Mouse (Mus musculus) lung, embryonic 15.5 days (tissue): ENCODE data around the gene Glrx. TPM values are rescaled to one million over a fixed set of nuclear protein-coding genes. Genes with fewer than 3 reads are reported as not detected.

Experiments
- ATAC-seq: fragments of 200-750 bp; cut with Nextera tagmentation; 2 replicates; pipeline ENCODE4 v1.8.0; 2017; ENCODE audit warnings: moderate number of reproducible peaks, borderline replicate concordance; ENCODE audit not compliant: low FRiP score, low TSS enrichment; ENCODE audit errors: extremely low read depth
- H3K27ac ChIP-seq: fragments of 300-500 bp; sonication (generic); 2 replicates; pipeline ENCODE4 v1.5.1; 2015; ENCODE audit warnings: moderate library complexity, mild to moderate bottlenecking, inconsistent platforms
- H3K27me3 ChIP-seq: fragments of 300-500 bp; sonication (generic); 2 replicates; pipeline ENCODE4 v1.6.1; 2015; ENCODE audit warnings: inconsistent platforms
- H3K36me3 ChIP-seq: fragments of 300-500 bp; sonication (generic); 2 replicates; pipeline ENCODE4 v1.6.1; 2015; ENCODE audit warnings: inconsistent platforms
- H3K4me1 ChIP-seq: fragments of 300-500 bp; sonication (generic); 2 replicates; pipeline ENCODE4 v1.6.1; 2015; ENCODE audit warnings: inconsistent platforms
- H3K4me2 ChIP-seq: fragments of 300-500 bp; sonication (generic); 2 replicates; pipeline ENCODE4 v1.6.1; 2015; ENCODE audit warnings: inconsistent platforms, mild to moderate bottlenecking, moderate library complexity
- H3K4me3 ChIP-seq: fragments of 300-500 bp; sonication (generic); 2 replicates; pipeline ENCODE4 v1.5.1; 2015; ENCODE audit warnings: mild to moderate bottlenecking, inconsistent platforms
- H3K9ac ChIP-seq: fragments of 300-500 bp; sonication (generic); 2 replicates; pipeline ENCODE4 v1.6.1; 2015; ENCODE audit warnings: inconsistent platforms
- H3K9me3 ChIP-seq: fragments of 300-500 bp; sonication (generic); 2 replicates; pipeline ENCODE4 v1.6.1; 2016; ENCODE audit warnings: inconsistent platforms
- WGBS: fragments of 180-500 bp; shearing (Covaris S2); methylation state at CpG from one replicate; pipeline ENCODE4 v1.1.7; 2015; 5-methylcytosine and 5-hydroxymethylcytosine counted together
- polyA plus RNA-seq: library from polyadenylated mRNA; unstranded; fragments of >200 nt; fragmentation: Nextera tagmentation; extraction: Ambion mirVana; gene quantifications from 2 replicates; pipeline ENCODE4 v1.2.1, GENCODE M21; 2015

Gene Glrx
- polyA plus RNA-seq, 1 experiment from 2014 or later, result 49.9 TPM

DNA sequence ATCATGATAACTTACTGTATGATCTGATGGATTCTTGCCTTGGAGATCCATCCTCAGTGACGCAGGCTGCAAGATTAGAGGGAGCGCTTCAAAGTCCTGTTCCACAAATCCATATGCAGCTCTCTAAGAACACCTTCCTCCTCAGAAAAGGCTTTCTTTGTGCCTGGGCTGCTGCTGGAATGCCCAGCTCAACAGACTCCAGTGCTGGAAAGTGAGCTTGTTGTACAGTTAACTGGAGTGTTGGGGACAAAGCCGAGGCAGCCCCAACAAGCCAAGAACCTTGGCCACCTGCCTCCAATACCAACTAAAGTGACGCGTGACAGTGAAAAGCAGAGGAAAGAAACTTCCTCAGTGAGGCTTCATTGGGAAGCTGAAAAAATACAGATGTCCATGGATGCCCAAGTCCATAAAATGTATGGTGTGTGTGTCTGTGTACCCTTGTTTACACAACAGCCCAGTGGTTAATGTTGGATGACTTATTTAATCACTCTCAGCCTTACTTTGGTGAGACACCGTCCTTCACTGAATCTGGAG is 1.2 kb downstream of the Glrx start:
- H3K9ac ChIP-seq, result peak overlapping the region; percentile 47
- peaks cover 25% of the 10 kb centered on the region for H3K4me1 ChIP-seq
- 37% methylated on average over 6 of the region's 6 CpGs for WGBS
- no peaks in the 10 kb centered on the region for H3K9me3 ChIP-seq
- H3K27ac ChIP-seq, result peak overlapping the region; percentile 78
- H3K27me3 ChIP-seq, result no peaks in the 10 kb centered on the region
- H3K36me3 ChIP-seq, result no peaks in the 10 kb centered on the region
- no peak for ATAC-seq
- H3K4me3 ChIP-seq, result peak overlapping the region; percentile 58
- H3K4me2 ChIP-seq, result peak overlapping the region; percentile 73

- ATAC-seq, result no peak
- peaks cover 25% of the 10 kb centered on the region for H3K4me1 ChIP-seq
- H3K27ac ChIP-seq, result no peak overlapping the region
- no peaks in the 10 kb centered on the region for H3K27me3 ChIP-seq
- no peak overlapping the region for H3K4me3 ChIP-seq
- peak overlapping the region; percentile 73 for H3K4me2 ChIP-seq
- H3K9ac ChIP-seq, result no peak overlapping the region
- no peaks in the 10 kb centered on the region for H3K36me3 ChIP-seq
- WGBS, result 70% methylated on average over 3 of the region's 3 CpGs
- no peaks in the 10 kb centered on the region for H3K9me3 ChIP-seq
Observed at GRCm38 (mm10) chr13:75841950-75842349, 2.3 kb downstream of the Glrx start.

DNA sequence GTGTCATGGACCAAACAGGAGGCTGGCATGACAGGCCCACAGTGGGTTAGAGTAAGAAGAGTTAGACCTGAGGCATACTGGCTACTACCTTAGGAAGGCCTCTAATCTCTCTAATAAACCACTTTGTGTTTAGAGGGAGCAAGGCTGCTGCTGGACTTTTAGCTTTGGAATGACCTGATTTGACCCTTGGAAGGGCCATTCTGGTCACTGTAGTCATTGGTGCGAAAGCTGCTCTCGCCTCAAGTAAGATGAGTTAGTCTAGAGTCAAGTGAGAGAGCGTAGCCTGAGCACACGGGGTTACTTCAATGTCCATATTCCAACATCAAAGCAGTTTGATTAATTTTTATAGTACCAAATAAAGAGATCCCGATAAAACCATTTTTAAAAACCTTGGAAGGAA is 3.7 kb downstream of the Glrx start:
- WGBS, result 77% methylated on average over 5 of the region's 5 CpGs
- Histone ChIP-seq H3K4me3 (no peak overlapping the region), H3K9me3 (no peaks in the 10 kb centered on the region), H3K4me1 (peaks cover 25% of the 10 kb centered on the region), H3K9ac (no peak overlapping the region), H3K4me2 (no peak overlapping the region), H3K27ac (no peak overlapping the region), H3K27me3 (no peaks in the 10 kb centered on the region), H3K36me3 (no peaks in the 10 kb centered on the region; the same call in 1 of the 2 replicates)
- no peak for ATAC-seq

DNA sequence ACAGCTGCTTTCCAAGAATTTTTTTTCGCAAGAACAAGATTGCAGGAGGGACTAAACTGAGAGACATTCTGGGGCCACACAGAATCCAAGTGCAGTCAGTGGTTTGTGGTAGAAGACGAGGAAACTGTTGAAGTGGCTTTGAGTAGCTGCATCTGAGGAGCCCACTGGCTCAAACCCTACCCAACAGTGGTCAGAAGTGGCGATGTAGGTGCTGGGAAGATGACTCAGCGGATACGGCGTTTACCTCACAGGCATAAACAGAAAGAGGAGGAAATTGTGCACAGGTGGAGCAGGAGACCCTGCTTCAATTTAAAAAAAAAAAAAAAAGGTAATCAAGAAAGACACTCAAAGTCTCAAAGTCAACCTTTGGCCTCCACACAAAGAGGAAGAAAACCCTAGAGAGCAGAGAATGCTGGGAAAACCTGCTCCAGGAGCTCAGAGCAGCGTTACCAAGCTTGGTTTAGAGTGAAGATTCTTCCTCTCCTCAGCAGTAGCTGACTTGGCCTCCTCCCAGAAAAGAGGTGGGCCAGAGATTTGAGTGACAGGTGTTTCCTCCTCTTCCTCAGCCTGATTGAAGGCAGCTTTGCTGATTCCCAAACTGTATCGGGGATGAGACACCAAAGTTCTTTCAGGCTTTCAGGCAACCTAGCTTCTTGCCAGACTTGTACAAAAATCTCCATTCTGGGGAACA is 4.5 kb downstream of the Glrx start:
- Histone ChIP-seq H3K27ac (no peak overlapping the region), H3K4me2 (no peak overlapping the region), H3K36me3 (no peaks in the 10 kb centered on the region; the same call in 1 of the 2 replicates), H3K4me3 (no peak overlapping the region), H3K9me3 (no peaks in the 10 kb centered on the region), H3K27me3 (no peaks in the 10 kb centered on the region), H3K9ac (no peak overlapping the region), H3K4me1 (peaks cover 24% of the 10 kb centered on the region)
- no peak for ATAC-seq
- 73% methylated on average over 8 of the region's 8 CpGs for WGBS

- peaks cover 19% of the 10 kb centered on the region for H3K4me1 ChIP-seq
- no peak overlapping the region for H3K9ac ChIP-seq
- H3K4me2 ChIP-seq, result no peak overlapping the region
- no peak overlapping the region for H3K4me3 ChIP-seq
- no peaks in the 10 kb centered on the region for H3K27me3 ChIP-seq
- no peak for ATAC-seq
- H3K9me3 ChIP-seq, result no peaks in the 10 kb centered on the region
- peaks cover 1% of the 10 kb centered on the region; the same call in 1 of the 2 replicates for H3K36me3 ChIP-seq
- 89% methylated on average over 2 of the region's 2 CpGs for WGBS
- no peak overlapping the region for H3K27ac ChIP-seq
Observed at GRCm38 (mm10) chr13:75844833-75845518, 5.3 kb downstream of the Glrx start.

GRCm38 (mm10) chr13:75845519-75846166 is 6.0 kb downstream of the Glrx start:
- H3K4me2 ChIP-seq, result no peak overlapping the region
- peaks cover 15% of the 10 kb centered on the region for H3K4me1 ChIP-seq
- no peak overlapping the region for H3K27ac ChIP-seq
- H3K9ac ChIP-seq, result no peak overlapping the region
- H3K36me3 ChIP-seq, result peaks cover 2% of the 10 kb centered on the region; the same call in 1 of the 2 replicates
- H3K9me3 ChIP-seq, result no peaks in the 10 kb centered on the region
- 48% methylated on average over 4 of the region's 4 CpGs for WGBS
- no peaks in the 10 kb centered on the region for H3K27me3 ChIP-seq
- no peak overlapping the region for H3K4me3 ChIP-seq
- ATAC-seq, result no peak

DNA sequence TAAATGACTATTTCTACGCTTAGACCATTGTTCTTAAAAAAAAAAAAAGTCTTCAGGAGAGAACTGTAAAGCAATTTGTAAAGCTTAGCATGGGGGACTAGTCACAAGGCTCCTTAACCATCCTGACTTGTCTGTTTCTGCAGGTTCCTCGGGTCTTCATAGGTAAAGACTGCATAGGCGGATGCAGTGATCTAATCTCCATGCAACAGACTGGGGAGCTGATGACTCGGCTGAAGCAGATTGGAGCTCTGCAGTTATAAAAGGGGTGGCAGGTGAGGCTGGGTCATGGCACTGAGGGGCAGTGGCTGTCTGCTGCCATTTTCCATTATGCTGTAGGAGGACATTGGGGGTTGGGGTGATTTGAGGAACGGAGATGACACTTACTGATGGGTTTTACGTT is 7.4 kb downstream of the Glrx start:
- Histone ChIP-seq H3K4me3 (no peak overlapping the region), H3K27me3 (no peaks in the 10 kb centered on the region), H3K36me3 (peaks cover 2% of the 10 kb centered on the region; the same call in 1 of the 2 replicates), H3K9ac (no peak overlapping the region), H3K9me3 (no peaks in the 10 kb centered on the region), H3K4me2 (no peak overlapping the region), H3K4me1 (0 out of 2 replicates have a peak, but pooled peaks cover under 1% of the 10 kb centered on the region), H3K27ac (no peak overlapping the region)
- ATAC-seq, result no peak
- 74% methylated on average over 6 of the region's 6 CpGs for WGBS

GRCm38 (mm10) chr13:75852027-75852426 is 12.4 kb downstream of the Glrx start:
- no peak overlapping the region for H3K4me3 ChIP-seq
- H3K27ac ChIP-seq, result no peak overlapping the region
- WGBS, result 73% methylated on average over 4 of the region's 4 CpGs
- no peaks in the 10 kb centered on the region for H3K27me3 ChIP-seq
- no peak for ATAC-seq
- H3K36me3 ChIP-seq, result peaks cover 2% of the 10 kb centered on the region; the same call in 1 of the 2 replicates
- no peak overlapping the region for H3K9ac ChIP-seq
- H3K4me2 ChIP-seq, result no peak overlapping the region
- H3K4me1 ChIP-seq, result no peaks in the 10 kb centered on the region
- H3K9me3 ChIP-seq, result no peaks in the 10 kb centered on the region

DNA sequence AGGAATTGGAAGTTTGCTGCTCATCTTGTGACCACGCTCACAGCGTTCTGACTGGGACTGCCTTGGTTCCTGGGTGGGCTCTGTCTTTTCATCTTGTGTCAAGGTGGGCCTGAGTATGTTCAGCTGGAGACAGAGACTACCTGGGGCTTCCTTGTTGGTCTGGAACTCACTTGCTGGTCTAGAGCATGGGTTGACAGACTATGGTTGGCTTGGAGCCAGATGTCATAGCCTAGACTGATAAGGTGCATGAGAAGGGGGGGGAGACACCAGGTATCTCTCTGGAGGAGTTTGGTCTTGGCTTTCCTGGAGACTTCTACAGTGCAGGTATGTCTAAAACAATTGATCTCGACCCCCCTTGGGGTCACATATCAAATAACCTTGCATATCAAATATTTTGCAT is 13.4 kb downstream of the Glrx start:
- H3K36me3 ChIP-seq, result peaks cover 2% of the 10 kb centered on the region; the same call in 1 of the 2 replicates
- no peaks in the 10 kb centered on the region for H3K27me3 ChIP-seq
- ATAC-seq, result no peak
- no peaks in the 10 kb centered on the region for H3K4me1 ChIP-seq
- no peak overlapping the region for H3K4me2 ChIP-seq
- H3K27ac ChIP-seq, result no peak overlapping the region
- WGBS, result 87% methylated on average over 3 of the region's 3 CpGs
- H3K9me3 ChIP-seq, result no peaks in the 10 kb centered on the region
- no peak overlapping the region for H3K9ac ChIP-seq
- H3K4me3 ChIP-seq, result no peak overlapping the region

GRCm38 (mm10) chr13:75859264-75859844 is 19.7 kb downstream of the Glrx start:
- no peaks in the 10 kb centered on the region for H3K4me1 ChIP-seq
- no peak for ATAC-seq
- 73% methylated on average over 1 of the region's 1 CpGs for WGBS
- H3K4me2 ChIP-seq, result no peak overlapping the region
- no peak overlapping the region for H3K4me3 ChIP-seq
- no peaks in the 10 kb centered on the region for H3K36me3 ChIP-seq
- no peaks in the 10 kb centered on the region for H3K9me3 ChIP-seq
- no peak overlapping the region for H3K9ac ChIP-seq
- H3K27me3 ChIP-seq, result no peaks in the 10 kb centered on the region
- H3K27ac ChIP-seq, result no peak overlapping the region

DNA sequence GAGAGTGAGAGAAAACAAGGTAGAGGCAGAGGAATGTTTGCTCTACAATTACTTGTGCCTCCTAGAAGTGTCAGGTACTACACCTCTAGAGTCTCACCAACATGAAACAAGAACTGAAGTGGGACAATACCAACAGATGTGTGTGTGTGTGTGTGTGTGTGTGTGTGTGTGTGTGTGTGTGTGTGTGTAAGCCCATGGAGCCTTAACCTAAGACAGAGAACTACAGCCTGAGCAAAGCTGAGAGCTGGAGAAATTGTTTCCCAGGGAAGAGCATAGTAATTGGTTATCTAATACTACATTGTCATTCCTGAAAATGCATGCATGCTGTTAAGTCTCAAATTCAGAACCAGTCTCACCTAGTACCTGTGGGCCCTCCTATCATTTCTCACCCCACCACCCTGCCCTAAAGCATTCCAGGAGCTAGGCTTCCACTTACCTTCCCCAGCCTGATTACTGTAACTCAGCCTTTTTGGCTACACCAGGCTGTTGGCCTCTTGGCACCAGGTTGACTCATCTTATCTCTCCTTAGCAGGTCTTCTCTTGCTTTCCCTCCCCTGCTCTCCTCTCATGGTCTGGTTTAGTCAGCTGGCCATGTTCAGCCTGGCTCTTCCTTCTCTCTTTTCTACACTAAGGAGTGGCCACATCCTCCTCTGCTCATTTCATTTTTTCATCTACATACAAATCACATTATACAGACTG is 26.0 kb downstream of the Glrx start:
- peak; percentile 35; the same call in 1 of the 2 replicates for ATAC-seq
- no peaks in the 10 kb centered on the region for H3K4me1 ChIP-seq
- no peak overlapping the region for H3K27ac ChIP-seq
- no peak overlapping the region for H3K9ac ChIP-seq
- no peak overlapping the region for H3K4me3 ChIP-seq
- H3K9me3 ChIP-seq, result no peaks in the 10 kb centered on the region
- no peak overlapping the region for H3K4me2 ChIP-seq
- H3K36me3 ChIP-seq, result 0 out of 2 replicates have a peak, but pooled peaks cover 6% of the 10 kb centered on the region
- no peaks in the 10 kb centered on the region for H3K27me3 ChIP-seq
